Mouse (Mus musculus) forebrain, embryonic 15.5 days (tissue): ENCODE measurements around the gene Dnajc6. TPM values are rescaled to one million over a fixed set of nuclear protein-coding genes. Genes with fewer than 3 reads are reported as not detected.
A peak's percentile ranks its signal among the peaks of the same experiment; 100 is the strongest.

ENCODE experiments used
- ATAC-seq: fragments of 200-750 bp; cut with Nextera tagmentation; replicated peaks from 2 replicates; pipeline ENCODE4 v1.8.0; 2017; ENCODE audit warnings: mild to moderate bottlenecking, moderate TSS enrichment, moderate library complexity
- H3K27ac ChIP-seq: fragments of 300-500 bp; sonication (generic); replicated peaks from 2 replicates; pipeline ENCODE4 v1.5.1; 2015; ENCODE audit warnings: mild to moderate bottlenecking, inconsistent platforms
- H3K27me3 ChIP-seq: fragments of 300-500 bp; sonication (generic); 2 replicates; pipeline ENCODE4 v1.6.1; 2015; ENCODE audit warnings: inconsistent platforms
- H3K36me3 ChIP-seq: fragments of 300-500 bp; sonication (generic); 2 replicates; pipeline ENCODE4 v1.6.1; 2015; ENCODE audit warnings: mild to moderate bottlenecking, inconsistent platforms
- H3K4me1 ChIP-seq: fragments of 300-500 bp; sonication (generic); 2 replicates; pipeline ENCODE4 v1.6.1; 2015; ENCODE audit warnings: inconsistent platforms
- H3K4me2 ChIP-seq: fragments of 300-500 bp; sonication (generic); replicated peaks from 2 replicates; pipeline ENCODE4 v1.6.1; 2015; ENCODE audit warnings: mild to moderate bottlenecking, inconsistent platforms
- H3K4me3 ChIP-seq: fragments of 300-500 bp; sonication (generic); 2 replicates; pipeline ENCODE4 v1.5.1; 2015; ENCODE audit warnings: mild to moderate bottlenecking, inconsistent platforms
- H3K9ac ChIP-seq: fragments of 300-500 bp; sonication (generic); replicated peaks from 2 replicates; pipeline ENCODE4 v1.6.1; 2015; ENCODE audit warnings: mild to moderate bottlenecking, inconsistent platforms
- H3K9me3 ChIP-seq: fragments of 300-500 bp; sonication (generic); 2 replicates; pipeline ENCODE4 v1.6.1; 2016; ENCODE audit warnings: inconsistent platforms
- WGBS: fragments of 180-500 bp; shearing (Covaris S2); methylation state at CpG from one replicate; pipeline ENCODE4 v1.1.7; 2015; ENCODE audit warnings: mixed read lengths; 5-methylcytosine and 5-hydroxymethylcytosine counted together
- polyA plus RNA-seq: library from polyadenylated mRNA; unstranded; fragments of >200 nt; fragmentation: Nextera tagmentation; extraction: Ambion mirVana; gene quantifications from 2 replicates; pipeline ENCODE4 v1.2.1, GENCODE M21; 2015

Dnajc6 gene
- polyA plus RNA-seq, 1 experiment from 2014 or later: 26.2 TPM

GRCm38 (mm10) chr4:101550671-101551161 lies 54.3 kb downstream of the Dnajc6 start:
- H3K4me2 ChIP-seq: peak overlapping the region; percentile 74
- ATAC-seq: peak; percentile 81
- peak overlapping the region; percentile 82 for H3K9ac ChIP-seq
- no peaks in the 10 kb centered on the region for H3K36me3 ChIP-seq
- H3K9me3 ChIP-seq: no peaks in the 10 kb centered on the region
- peaks cover 26% of the 10 kb centered on the region for H3K4me1 ChIP-seq
- no peaks in the 10 kb centered on the region for H3K27me3 ChIP-seq
- under 1% methylated on average over 33 of the region's 33 CpGs for WGBS
- H3K27ac ChIP-seq: peak overlapping the region; percentile 95
- H3K4me3 ChIP-seq: peak overlapping the region; percentile 74

GRCm38 (mm10) chr4:101551425-101551824 lies 55.0 kb downstream of the Dnajc6 start:
- Histone ChIP-seq H3K27me3 (no peaks in the 10 kb centered on the region), H3K27ac (peak overlapping the region; percentile 95; the same call in 1 of the 2 replicates), H3K9ac (no peak overlapping the region), H3K4me2 (peak overlapping the region; percentile 74), H3K4me1 (peaks cover 26% of the 10 kb centered on the region), H3K9me3 (no peaks in the 10 kb centered on the region), H3K4me3 (peak overlapping the region; percentile 74), H3K36me3 (no peaks in the 10 kb centered on the region)
- no peak for ATAC-seq
- 16% methylated on average over 4 of the region's 4 CpGs for WGBS

- WGBS: 11% methylated on average over 5 of the region's 5 CpGs
- H3K4me3 ChIP-seq: peak overlapping the region; percentile 0; the same call in 1 of the 2 replicates
- H3K9ac ChIP-seq: no peak overlapping the region
Observed at GRCm38 (mm10) chr4:101552372-101552771, 55.9 kb downstream of the Dnajc6 start.

GRCm38 (mm10) chr4:101555016-101555415 lies 58.6 kb downstream of the Dnajc6 start:
- no peak for ATAC-seq
- H3K27ac ChIP-seq: no peak overlapping the region
- H3K9ac ChIP-seq: no peak overlapping the region
- no peak overlapping the region for H3K4me3 ChIP-seq
- H3K4me1 ChIP-seq: peaks cover 19% of the 10 kb centered on the region
- no peaks in the 10 kb centered on the region for H3K27me3 ChIP-seq
- H3K36me3 ChIP-seq: no peaks in the 10 kb centered on the region
- no peak overlapping the region for H3K4me2 ChIP-seq
- no peaks in the 10 kb centered on the region for H3K9me3 ChIP-seq
- WGBS: 79% methylated on average over 4 of the region's 4 CpGs

More at GRCm38 (mm10) chr4:101552372-101552771, 55.9 kb downstream of the Dnajc6 start:
- H3K9me3 ChIP-seq: no peaks in the 10 kb centered on the region
- H3K27me3 ChIP-seq: no peaks in the 10 kb centered on the region
- no peak for ATAC-seq
- peaks cover 26% of the 10 kb centered on the region for H3K4me1 ChIP-seq
- no peaks in the 10 kb centered on the region for H3K36me3 ChIP-seq
- H3K4me2 ChIP-seq: peak overlapping the region; percentile 74
- peak overlapping the region; percentile 2; the same call in 1 of the 2 replicates for H3K27ac ChIP-seq

GRCm38 (mm10) chr4:101560137-101560536 lies 63.7 kb downstream of the Dnajc6 start:
- WGBS: 64% methylated on average over 4 of the region's 4 CpGs
- H3K36me3 ChIP-seq: no peaks in the 10 kb centered on the region
- ATAC-seq: no peak

GRCm38 (mm10) chr4:101562836-101563235 lies 66.4 kb downstream of the Dnajc6 start:
- H3K4me3 ChIP-seq: no peak overlapping the region
- no peak overlapping the region for H3K27ac ChIP-seq
- no peaks in the 10 kb centered on the region for H3K4me1 ChIP-seq
- H3K27me3 ChIP-seq: no peaks in the 10 kb centered on the region
- no peaks in the 10 kb centered on the region for H3K36me3 ChIP-seq
- no peak for ATAC-seq
- H3K9ac ChIP-seq: no peak overlapping the region
- H3K9me3 ChIP-seq: no peaks in the 10 kb centered on the region
- 79% methylated on average over 7 of the region's 7 CpGs for WGBS
- no peak overlapping the region for H3K4me2 ChIP-seq

More at GRCm38 (mm10) chr4:101560137-101560536, 63.7 kb downstream of the Dnajc6 start:
- Histone ChIP-seq H3K9me3 (no peaks in the 10 kb centered on the region), H3K4me3 (no peak overlapping the region), H3K27me3 (no peaks in the 10 kb centered on the region), H3K27ac (no peak overlapping the region), H3K4me1 (no peaks in the 10 kb centered on the region), H3K9ac (no peak overlapping the region), H3K4me2 (no peak overlapping the region)

GRCm38 (mm10) chr4:101563607-101564006 lies 67.2 kb downstream of the Dnajc6 start:
- Histone ChIP-seq H3K36me3 (no peaks in the 10 kb centered on the region), H3K9ac (no peak overlapping the region), H3K27ac (no peak overlapping the region), H3K4me3 (no peak overlapping the region), H3K9me3 (no peaks in the 10 kb centered on the region), H3K4me1 (no peaks in the 10 kb centered on the region), H3K4me2 (no peak overlapping the region), H3K27me3 (no peaks in the 10 kb centered on the region)
- no peak for ATAC-seq
- WGBS: 96% methylated on average over 5 of the region's 5 CpGs

- H3K4me2 ChIP-seq: no peak overlapping the region
- H3K36me3 ChIP-seq: no peaks in the 10 kb centered on the region
- ATAC-seq: no peak
- no peaks in the 10 kb centered on the region for H3K4me1 ChIP-seq
- no peaks in the 10 kb centered on the region for H3K27me3 ChIP-seq
- H3K9me3 ChIP-seq: no peaks in the 10 kb centered on the region
- H3K9ac ChIP-seq: no peak overlapping the region
- 79% methylated on average over 4 of the region's 4 CpGs for WGBS
- H3K27ac ChIP-seq: no peak overlapping the region
- H3K4me3 ChIP-seq: no peak overlapping the region
Observed at GRCm38 (mm10) chr4:101564746-101565417, 68.4 kb downstream of the Dnajc6 start.

GRCm38 (mm10) chr4:101569076-101569475 lies 72.6 kb downstream of the Dnajc6 start:
- Histone ChIP-seq H3K36me3 (no peaks in the 10 kb centered on the region), H3K4me2 (no peak overlapping the region), H3K4me1 (no peaks in the 10 kb centered on the region), H3K9me3 (no peaks in the 10 kb centered on the region), H3K27me3 (no peaks in the 10 kb centered on the region), H3K27ac (no peak overlapping the region), H3K9ac (no peak overlapping the region), H3K4me3 (no peak overlapping the region)
- no peak; the same call in 1 of the 2 replicates for ATAC-seq
- 55% methylated on average over 7 of the region's 7 CpGs for WGBS

GRCm38 (mm10) chr4:101572142-101572541 lies 75.7 kb downstream of the Dnajc6 start:
- no peaks in the 10 kb centered on the region for H3K4me1 ChIP-seq
- 50% methylated on average over 2 of the region's 2 CpGs for WGBS

GRCm38 (mm10) chr4:101575307-101575706 lies 78.9 kb downstream of the Dnajc6 start:
- 84% methylated on average over 5 of the region's 5 CpGs for WGBS
- ATAC-seq: no peak
- Histone ChIP-seq H3K36me3 (no peaks in the 10 kb centered on the region), H3K4me1 (no peaks in the 10 kb centered on the region), H3K27ac (no peak overlapping the region), H3K4me2 (no peak overlapping the region), H3K9ac (no peak overlapping the region), H3K27me3 (no peaks in the 10 kb centered on the region), H3K9me3 (no peaks in the 10 kb centered on the region), H3K4me3 (no peak overlapping the region)

More at GRCm38 (mm10) chr4:101572142-101572541, 75.7 kb downstream of the Dnajc6 start:
- Histone ChIP-seq H3K36me3 (no peaks in the 10 kb centered on the region), H3K9me3 (no peaks in the 10 kb centered on the region), H3K4me3 (no peak overlapping the region), H3K4me2 (no peak overlapping the region), H3K9ac (no peak overlapping the region), H3K27ac (no peak overlapping the region), H3K27me3 (no peaks in the 10 kb centered on the region)
- no peak for ATAC-seq

GRCm38 (mm10) chr4:101578720-101579119 lies 82.3 kb downstream of the Dnajc6 start:
- H3K27ac ChIP-seq: no peak overlapping the region
- no peak overlapping the region for H3K4me2 ChIP-seq
- WGBS: 81% methylated on average over 7 of the region's 7 CpGs
- H3K4me1 ChIP-seq: no peaks in the 10 kb centered on the region
- no peaks in the 10 kb centered on the region for H3K36me3 ChIP-seq
- H3K9me3 ChIP-seq: no peaks in the 10 kb centered on the region
- H3K9ac ChIP-seq: no peak overlapping the region
- ATAC-seq: no peak
- no peak overlapping the region for H3K4me3 ChIP-seq
- no peaks in the 10 kb centered on the region for H3K27me3 ChIP-seq
